Mouse (Mus musculus) olfactory bulb, adult 2 months (tissue): ENCODE measurements around the gene Rac3.

Experiments used
- CTCF ChIP-seq: fragments of 200-500 bp; IDR thresholded peaks from 2 replicates; pipeline ENCODE4 v1.5.1; 2012; ENCODE audit warnings: low read depth, mild to moderate bottlenecking, low read length, moderate library complexity; ENCODE audit not compliant: insufficient read depth
- POLR2A ChIP-seq: fragments of 200-500 bp; IDR thresholded peaks from 2 replicates; pipeline ENCODE4 v1.6.1; 2012; ENCODE audit warnings: mild to moderate bottlenecking, low read depth, low read length, moderate library complexity; ENCODE audit not compliant: insufficient read depth

DNA sequence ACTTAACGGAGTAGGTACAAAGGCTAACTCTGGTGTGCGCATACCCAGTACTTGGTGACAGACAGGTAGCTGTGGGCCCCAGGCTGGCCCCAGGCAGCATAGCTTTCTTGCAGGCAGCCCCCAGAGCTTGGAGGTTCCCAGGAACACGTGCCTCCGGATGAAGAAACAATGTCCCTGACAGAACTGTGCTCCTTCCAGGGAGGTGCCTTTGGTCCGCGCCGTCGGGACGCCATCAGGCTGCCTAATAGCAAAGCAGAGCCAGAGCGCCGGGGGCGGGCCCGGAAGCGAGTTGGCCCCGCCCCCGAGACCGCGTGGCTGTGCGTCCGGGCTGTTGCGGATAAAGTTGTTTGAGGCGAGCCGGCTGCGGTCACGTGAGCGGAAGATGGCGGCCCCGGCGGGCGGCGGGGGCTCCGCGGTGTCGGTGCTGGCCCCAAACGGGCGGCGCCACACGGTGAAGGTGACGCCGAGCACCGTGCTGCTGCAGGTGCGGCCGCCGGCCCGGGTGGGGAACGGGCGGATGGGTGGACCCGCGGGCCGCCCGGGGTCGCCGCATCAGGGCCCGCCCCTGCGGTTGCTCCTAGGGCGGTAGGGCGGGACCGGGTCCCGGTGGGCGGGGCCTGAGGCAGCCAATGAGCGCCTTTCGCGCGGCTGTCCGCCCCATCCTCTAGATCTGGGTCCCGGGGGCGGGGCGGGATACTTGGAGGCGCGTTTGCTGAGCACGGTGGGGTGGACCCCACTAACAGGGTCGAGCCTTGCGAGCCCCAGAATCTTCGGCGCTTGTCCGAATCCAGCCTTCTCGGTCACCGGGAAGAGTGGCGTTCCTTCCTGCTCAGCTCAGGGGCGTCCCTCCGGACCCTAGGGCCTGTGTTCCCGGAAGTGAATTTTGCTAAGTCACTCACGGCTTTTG is 48.3 kb upstream of the Rac3 start, which contains the start of gene Aspscr1:
- TF ChIP-seq CTCF: no peak
- peak; percentile 54; the same call in 1 of the 2 replicates for TF ChIP-seq POLR2A
